Mouse (Mus musculus) heart, adult 9 months (tissue): ENCODE measurements around the gene Mc1r.

Experiments
- DNase-seq, 2 experiments: peaks; one replicate each; pipeline ENCODE4 v3.0.0; 2022; ENCODE audit warnings: low spot score in 2 of 2

Gene Mc1r

DNA sequence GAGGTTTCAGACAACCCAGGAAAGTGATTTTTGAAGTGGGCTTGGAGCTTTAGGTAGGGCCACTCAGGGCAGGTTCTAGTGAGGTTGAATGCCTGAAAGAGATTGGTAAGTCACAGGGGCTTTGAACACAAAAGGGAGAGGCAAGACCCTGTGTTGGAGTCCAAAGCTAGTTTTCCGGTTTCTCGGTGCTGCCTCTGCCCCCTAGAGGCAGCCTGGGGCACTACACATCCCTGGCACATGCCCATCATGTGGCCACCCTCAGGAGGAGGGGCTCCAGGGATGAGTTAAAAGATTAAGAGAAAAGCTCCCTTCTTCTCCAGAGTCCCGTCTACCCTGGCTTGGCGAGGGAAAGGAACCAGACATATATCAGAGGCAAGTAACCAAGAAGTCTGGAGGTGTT is at the start of gene Mc1r:
TSS of gene Mc1r (plus strand) at position 322 of the 400 bp plus-strand sequence.
- DNase-seq = peak in 1 of 2 experiments; percentile 30

DNA sequence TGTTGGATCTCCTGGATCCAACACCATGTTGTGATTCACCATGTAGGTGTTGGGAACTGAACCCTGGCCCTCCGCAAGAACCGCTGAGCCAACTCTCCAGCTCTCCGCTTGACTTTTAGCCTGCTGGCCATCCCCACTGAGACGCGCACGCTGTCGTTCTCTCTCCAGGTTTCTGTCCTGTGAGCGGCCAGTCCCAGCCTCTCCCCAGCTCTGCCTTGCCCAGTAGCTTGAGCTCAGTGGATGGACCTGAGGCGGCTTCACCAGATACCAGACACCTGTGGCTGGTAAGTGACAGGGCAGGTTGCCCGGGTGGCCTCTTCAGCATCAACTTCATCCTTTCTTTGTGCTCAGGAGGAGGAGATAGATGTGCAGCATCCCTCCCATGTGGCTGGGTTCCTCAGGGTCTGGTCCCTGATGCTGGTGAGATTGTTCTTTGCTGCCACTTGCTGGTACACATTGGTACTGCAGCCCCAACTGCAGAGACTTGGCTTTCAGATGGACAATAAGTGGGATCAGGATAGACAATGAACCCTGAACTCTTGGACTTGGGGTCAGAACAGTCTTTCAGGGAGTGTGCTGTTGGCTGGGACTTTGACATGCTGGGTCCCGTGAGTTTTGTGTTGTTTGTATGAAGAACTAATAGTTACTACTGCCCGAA is 45.7 kb upstream of the Mc1r start:
- peak; percentile 30 to 71 for DNase-seq

DNA sequence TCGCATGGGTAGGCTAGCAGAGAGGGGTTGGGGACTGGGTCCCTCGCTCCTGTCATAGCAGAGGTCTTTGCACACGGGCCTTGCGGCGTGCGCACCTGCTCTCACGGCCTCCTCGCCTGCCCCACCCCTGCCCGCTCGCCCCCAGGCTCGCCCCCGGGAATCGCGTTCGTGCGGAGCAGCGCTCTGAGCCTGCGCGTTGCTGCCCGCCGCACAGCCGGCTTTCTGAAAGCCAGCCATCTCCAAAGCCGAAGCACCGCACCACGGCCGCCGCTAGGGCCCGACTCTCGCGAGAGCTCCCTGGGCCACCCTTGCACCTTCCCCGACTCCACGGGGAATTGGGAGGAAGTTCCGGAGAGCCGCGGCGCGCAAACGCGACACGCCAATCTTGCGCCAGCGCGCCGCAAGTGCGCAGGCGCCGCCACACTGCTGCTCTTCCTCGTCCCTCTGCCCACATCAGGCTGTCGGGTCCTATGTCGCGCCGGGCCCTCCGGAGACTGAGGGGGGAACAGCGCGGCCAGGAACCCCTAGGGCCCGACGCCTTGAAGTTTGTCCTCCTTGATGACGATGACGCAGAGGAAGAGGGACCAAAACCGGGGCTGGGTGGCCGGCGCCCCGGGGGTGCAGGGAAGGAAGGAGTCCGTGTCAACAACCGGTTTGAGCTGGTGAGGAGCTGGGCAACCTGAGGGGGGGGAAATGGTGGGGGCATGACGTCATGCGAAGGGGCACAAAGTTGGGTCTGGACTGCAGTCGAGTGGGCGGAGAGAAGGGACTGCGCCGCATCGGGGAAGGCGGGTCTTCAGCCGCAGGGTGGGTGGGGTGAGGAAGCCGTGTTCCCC is 33.3 kb upstream of the Mc1r start, which contains the start of gene Tcf25:
TSS of gene Tcf25 (plus strand) at position 351 of the 836 bp plus-strand sequence.
- DNase-seq = peak; percentile 93 to 95

DNA sequence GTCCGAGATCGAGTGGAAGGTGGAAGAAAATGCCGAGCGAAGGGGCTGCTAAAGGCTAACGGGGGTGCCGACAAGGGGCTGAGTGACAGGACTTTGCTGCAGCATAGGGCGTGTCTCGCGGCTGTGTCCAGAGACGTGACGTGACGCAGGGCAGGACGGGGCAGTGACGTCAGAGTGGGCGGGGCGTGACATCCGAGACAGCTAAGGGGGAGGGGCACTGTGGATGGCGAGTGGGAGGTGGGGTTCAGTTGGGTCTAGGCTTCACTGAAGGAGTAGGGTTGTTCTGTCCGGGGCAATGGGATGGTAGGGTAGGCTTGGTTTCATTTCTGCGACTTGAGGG is 32.7 kb upstream of the Mc1r start:
- peak; percentile 89 to 92 for DNase-seq

DNA sequence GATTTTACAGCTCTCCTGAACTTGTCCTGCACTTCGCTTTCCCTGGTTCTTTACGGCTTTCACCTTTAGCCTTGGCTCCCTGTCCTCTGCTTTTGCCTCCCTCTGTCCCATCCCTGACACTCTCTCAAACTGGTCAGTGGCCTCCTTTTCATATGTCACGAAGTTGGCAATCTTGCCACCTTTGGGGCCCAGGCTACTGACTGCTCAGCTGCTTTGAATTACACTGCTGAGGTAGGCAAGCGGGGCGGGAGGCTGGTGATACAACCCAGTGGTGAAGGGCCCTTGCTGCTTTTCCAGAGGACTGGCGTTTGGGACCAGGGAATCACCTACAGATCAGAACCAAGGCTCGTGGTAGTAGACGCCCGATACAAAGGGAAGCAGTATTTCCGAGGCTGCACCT is 31.2 kb upstream of the Mc1r start:
- no peak for DNase-seq

DNA sequence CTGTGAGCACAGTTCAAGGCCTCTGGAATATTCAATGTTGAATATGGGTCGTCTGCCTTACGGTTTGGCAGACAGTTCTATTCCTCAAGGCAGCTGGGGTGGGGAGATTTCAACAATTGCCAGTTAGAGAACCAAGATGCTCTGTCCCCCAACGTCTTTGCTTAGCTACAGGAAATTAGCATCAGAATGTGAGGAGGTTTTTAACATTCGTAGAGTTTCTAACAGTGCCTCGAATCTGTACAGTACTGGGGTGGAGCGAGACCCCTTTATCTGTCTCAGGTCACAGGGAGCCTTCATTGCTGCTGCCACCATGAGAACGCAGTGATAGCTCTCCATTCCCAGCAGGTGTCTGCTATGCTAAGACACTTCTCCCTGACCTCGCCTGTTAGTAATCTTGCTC is 30.8 kb upstream of the Mc1r start:
- DNase-seq = no peak

DNA sequence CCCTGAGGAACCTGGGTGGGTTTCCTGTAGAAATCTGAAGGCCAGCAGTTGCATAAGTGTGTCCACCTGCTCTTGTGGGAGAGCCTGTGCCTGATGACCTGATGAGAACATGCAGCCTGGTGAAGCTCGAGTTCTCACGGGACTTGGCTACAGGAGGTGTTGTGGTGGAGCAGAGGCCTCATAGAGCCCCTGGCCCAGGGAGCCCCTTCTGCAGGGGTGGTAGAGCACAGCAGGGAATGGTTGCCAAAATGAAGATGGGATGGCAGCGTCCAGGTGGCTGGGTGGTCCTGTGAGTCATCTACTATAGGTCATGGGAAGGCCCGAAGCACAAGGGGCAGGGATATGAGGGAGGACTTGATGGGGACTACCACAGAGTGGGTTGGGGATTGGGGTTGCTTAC is 25.2 kb upstream of the Mc1r start:
- no peak for DNase-seq

DNA sequence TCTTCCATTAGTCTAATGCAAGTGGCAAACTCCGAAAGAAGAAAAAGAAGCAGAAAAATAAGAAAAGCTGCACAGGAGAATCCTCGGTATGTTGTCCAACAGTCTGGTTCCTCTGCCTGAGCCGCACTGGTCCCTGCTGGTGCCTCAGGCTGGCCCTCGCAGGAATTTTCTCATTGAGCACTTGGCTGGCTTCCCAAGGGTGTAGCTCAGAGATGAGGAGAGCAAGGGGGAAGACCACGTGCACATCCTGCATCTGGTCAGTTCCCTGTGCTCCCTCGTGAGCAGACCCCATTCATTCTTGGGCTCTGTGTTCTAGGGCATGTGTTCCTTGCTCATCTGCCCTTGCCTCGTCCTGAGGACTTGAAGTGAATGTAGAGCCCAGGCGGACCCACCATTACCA is 24.4 kb upstream of the Mc1r start:
- DNase-seq = no peak

DNA sequence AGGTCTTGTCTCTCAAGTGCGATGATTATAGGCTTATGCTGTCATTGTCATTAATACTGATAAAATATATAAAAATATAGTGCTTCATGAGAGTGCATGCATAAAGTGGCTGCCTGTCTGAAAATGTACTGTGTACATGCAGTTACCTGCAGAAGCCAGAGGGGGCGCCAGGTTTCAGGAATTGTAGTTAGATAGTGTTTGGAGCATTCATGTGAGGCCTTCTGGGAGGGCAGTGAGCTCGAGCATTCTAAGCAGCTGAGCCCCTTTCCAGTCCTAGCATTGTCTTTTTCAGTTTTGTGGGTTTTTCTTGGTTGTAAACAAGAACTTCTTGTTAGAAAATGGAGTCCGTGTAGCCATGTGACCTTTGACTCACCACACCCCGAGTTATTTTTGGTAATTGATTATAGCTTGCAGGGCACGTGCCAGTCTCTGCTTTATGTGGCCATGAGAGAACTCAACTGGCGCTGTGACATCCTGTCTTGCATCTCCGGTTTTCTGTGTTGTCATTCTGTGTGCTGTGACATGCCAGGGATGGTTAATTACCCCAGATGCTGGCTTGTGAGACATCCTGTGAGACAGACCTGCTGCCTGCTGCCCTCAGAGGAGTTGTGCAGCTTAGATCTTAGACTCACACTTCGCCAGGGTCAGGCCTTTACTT is 21.9 kb upstream of the Mc1r start:
- DNase-seq = no peak

DNA sequence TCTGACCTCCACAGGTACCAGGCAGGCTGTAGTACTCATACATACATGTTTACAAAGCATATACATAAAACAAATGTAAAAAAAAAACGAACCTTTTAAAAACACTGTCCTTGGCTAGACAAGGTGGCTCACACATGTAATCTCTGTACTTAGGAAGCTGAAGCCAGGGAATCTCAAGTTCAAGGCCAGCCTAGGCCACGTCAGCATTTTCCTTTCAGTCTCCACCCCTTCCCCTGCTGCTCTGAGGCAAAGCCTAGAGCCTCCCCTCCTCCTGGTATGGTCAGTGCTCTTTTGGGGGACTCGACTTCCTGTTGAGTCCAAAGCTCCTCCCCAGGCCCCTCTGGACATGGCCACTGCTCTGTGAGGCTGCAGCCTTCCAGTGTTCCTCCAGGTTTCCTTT is 19.9 kb upstream of the Mc1r start:
- DNase-seq = no peak

DNA sequence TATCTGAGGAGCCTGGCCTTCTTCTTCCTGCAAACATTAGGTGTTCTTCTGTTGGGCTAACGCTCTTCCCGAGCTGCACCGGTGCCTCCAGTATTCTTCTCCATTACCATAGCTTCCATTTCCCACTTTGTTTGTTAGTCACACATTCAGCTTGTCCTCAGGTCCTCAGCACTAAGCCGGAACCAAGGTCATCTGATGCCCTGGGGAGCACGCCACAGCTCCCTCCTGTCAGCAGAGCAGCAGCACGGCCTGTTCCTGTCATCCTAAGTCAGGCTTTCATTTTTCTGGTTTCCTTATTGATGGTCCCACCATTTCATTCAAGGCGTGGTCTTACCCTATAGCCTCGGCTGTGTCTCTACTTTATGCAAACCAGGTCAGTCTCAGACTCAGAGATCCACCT is 19.1 kb upstream of the Mc1r start:
- no peak for DNase-seq

DNA sequence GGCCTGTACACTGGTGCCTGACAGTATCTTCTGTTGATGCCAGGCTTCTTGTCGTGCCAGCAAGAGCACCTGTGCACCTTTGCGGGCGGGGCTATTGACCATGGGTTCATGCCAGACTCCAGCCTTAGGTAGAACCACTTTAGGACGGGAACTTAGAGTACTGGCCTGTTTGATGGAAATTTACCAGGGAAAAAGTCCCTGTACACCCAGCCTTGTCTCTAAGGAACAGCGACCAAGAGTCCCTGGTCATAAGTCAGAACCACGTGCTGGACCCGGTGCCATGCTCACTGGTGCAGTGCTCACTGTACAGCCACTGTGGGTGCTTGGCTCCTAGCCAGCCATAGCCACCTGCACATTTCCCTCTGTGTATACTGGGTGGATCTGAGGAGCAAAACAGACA is 17.9 kb upstream of the Mc1r start:
- DNase-seq = no peak

DNA sequence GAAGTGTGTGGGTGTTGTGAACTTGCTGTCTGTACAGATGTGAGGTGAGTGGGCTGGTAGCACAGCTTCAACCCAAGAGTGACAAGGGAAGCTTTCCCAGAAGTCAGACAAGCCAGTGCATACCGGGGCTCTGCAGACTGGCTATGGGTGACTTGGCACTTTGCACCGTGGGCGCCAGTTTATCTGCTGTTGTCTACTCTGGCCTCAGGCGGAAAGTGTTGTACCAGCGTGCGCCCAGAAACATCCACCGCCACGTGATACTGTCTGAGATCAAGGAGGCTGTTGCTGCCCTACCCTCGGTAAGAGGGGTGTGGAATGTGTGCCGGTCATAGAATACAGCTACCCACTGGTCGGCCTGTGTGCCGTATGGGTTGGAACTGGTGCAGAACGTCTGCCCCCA is 8.6 kb upstream of the Mc1r start:
- DNase-seq = peak in 1 of 2 experiments; percentile 15

DNA sequence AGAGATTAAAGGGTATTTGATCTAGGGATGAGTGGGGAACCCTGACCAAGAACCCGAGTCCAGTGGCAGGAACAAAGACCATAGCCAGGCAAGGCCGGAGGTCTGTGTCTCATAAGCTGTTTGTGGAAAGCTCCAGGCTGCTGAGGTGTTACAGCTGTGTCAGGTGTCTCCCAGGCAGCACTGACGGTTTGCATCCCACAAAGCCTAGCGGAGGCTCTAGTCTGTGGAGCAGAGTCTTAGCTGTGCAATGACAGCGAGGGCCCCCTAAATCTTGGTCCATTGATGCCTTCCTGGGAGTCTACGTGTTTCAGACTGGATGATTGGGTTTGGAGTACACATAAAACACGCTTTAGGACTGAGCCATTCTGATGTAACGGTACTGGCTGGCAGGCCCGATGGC is 5.0 kb upstream of the Mc1r start:
- no peak for DNase-seq

DNA sequence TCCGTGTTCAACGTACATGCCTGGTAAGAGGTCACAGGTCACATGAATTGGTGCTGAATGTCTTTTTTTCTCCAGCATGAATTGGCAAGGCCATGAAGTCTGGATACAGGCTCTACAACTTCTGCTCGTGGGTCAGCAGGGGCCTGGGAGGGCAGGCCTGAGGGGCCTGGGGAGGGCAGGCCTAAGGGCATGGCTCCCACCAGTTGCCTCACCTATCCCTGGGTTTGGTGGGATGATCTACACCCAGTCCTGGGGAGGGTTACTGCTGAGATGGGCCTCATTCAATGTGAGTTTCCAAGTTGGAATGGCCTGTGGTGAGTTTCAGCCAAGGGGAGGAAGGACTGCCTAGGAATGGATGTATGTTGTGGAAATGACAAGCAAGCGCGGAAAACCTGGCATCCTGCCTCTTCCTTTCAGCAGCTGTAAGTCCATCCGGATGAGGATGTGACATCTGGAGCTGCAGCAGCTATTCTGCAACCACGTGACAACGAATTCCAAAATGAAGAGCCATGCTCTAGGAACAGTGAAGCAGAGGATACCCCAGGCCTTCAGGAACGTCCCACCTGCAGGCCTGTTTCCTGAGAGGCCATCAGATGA is 4.1 kb upstream of the Mc1r start:
- DNase-seq = no peak

DNA sequence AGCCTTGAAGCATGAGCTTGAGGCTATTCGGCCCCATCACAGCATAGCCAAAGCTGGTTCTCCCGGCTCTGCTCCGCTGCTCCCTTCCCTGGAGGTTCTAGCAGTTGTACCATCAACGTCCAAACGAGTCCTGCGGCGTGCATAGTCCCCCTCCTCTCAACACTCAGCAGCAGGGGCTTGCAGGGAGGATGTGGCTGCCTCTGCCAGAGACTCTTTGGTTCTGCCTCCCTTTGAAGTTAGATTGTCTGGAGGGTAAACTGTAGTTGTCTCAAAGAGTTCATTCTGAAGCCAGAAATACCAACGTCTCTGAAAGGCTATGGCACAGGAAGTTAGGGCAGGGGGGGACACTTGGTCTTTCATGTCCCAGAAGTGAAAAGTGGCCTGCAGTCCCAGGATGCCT is 2.4 kb upstream of the Mc1r start:
- DNase-seq = no peak

DNA sequence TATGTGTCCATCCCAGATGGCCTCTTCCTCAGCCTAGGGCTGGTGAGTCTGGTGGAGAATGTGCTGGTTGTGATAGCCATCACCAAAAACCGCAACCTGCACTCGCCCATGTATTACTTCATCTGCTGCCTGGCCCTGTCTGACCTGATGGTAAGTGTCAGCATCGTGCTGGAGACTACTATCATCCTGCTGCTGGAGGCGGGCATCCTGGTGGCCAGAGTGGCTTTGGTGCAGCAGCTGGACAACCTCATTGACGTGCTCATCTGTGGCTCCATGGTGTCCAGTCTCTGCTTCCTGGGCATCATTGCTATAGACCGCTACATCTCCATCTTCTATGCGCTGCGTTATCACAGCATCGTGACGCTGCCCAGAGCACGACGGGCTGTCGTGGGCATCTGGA is 705 bp downstream of the Mc1r start:
- no peak for DNase-seq

DNA sequence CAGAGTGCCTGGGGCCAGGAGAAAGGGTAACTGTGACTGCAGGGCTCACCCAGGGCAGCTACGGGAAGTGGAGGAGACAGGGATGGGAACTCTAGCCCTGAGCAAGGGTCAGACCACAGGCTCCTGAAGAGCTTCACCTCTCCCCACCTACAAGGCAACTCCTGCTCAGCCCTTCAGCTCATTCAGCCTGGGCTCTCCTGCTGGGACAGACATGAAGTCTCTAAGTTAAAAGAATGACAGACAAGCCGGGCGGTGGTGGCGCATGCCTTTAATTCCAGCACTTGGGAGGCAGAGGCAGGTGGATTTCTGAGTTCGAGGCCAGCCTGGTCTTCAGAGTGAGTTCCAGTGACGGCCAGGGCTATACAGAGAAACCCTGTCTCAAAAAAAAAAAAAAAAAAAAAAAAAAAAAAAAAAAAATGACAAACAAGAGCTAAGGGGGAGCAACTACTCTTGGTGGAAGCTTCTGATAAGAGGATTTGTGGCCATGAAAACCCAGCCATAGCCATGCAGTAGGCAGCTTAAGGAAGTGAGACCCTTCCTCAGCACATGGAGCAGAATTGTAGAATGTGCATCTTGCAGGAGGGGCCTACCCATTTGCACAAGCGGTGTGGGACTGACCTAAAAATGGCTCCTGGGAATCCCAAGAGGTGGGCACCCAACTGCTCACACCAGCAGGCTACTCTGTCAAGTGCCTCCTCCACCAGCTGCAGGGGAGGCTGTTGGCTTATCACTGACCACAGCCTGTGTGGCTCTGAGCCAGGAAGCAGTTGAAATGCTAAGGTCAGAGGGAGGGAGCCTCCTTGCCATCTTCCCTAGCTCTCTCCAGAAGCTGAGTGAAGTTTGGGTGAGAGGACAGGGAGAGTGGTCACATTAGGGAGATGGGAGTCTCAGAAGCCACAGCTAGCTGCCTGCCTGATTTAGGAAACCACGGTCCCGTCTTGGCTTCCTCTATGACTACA is 2.0 kb downstream of the Mc1r start:
- DNase-seq = no peak

DNA sequence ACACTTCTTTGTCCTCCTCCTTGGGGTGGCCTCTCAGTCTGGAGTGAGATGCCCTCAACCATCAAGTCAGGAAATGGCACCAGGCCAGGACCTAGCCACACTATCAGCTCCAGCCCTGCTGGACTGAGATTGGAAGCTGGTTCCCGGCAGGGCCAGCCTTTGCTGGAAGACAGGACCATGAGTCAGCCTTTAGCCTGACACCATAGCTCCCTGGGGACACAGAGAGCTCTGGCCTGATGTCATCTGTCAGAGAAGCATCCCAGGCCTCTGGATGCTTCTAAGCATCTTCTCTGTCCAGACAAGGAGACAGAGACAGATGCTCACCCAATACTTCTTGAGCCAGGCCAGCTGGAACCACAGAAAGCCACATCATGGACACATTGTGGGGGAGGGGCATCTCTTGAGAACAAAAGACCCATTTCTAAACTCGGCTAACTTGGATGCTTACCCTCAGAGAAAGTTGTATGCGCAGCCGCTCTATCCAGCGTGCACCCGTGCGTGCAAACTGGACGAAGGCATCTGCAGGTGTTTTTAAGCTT is 3.2 kb downstream of the Mc1r start:
- DNase-seq = peak; percentile 61 to 72

DNA sequence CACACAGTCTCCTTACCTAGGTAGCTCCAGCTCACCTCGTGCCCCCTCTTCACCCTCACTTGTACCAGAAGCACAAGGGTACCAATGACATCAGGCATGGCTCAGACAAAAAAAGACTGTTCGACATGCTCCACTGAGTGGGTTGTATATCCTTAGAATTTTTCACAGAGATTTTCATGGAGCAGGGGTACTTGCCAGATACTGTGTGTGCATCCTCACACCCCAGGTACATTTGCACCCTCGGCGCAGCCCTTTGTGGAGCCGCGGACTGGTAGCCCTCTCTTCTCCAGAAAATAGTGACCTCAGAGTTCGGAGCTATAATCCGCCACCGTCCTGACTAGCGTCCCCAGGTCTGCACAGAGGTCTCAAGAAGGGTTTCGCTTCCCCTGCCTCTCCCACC is 3.9 kb downstream of the Mc1r start:
- no peak for DNase-seq

DNA sequence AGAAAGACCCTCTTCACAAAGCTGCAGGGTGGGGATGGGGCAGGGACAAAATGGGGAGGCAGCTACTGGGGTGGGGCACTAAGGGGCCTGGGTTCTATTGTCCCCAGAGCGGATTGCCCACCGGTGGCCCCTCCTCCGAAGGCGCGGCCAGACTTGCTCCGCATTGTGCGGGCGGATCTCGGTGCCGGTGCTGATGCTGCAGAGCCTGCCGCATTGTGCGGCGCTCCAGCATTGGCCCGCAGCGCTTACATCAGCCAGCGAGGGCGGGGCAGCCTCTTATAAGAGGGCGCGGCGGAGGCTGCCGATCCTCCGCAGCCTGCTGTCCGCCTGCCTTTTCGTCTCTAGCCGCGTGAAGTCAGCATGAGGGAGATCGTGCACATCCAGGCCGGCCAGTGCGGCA is 4.3 kb downstream of the Mc1r start, which contains the start of gene Tubb3:
TSS of gene Tubb3 (plus strand) at position 179 of the 400 bp plus-strand sequence.
- DNase-seq = peak in 1 of 2 experiments; percentile 37
